Mouse (Mus musculus) G1E (cell line): Measurements from ENCODE around the gene Pde4dip. TPM values are rescaled to one million over a fixed set of nuclear protein-coding genes. Genes with fewer than 3 reads are reported as not detected.

ENCODE experiments used
- ATAC-seq: 2 replicates; pipeline ENCODE4 v1.8.0; 2016; ENCODE audit warnings: mild to moderate bottlenecking; ENCODE audit not compliant: insufficient number of reproducible peaks, poor library complexity, low FRiP score, severe bottlenecking; ENCODE audit errors: extremely low read depth
- DNase-seq: peaks from one replicate; pipeline ENCODE4 v3.0.0; 2012; ENCODE audit warnings: low spot score
- H3K27me3 ChIP-seq: 2 replicates; pipeline ENCODE4 v1.6.1; 2012; ENCODE audit warnings: mild to moderate bottlenecking, low read length, inconsistent platforms; ENCODE audit not compliant: insufficient read depth
- H3K36me3 ChIP-seq: replicated peaks from 2 replicates; pipeline ENCODE3; 2012; ENCODE audit warnings: mild to moderate bottlenecking, inconsistent platforms
- H3K4me1 ChIP-seq: 2 replicates; pipeline ENCODE4 v1.6.1; 2012; ENCODE audit warnings: low read depth, low read length, inconsistent platforms, mixed read lengths; ENCODE audit not compliant: insufficient read depth
- H3K4me3 ChIP-seq: 2 replicates; pipeline ENCODE4 v1.5.1; 2012; ENCODE audit warnings: low read depth, mild to moderate bottlenecking, inconsistent platforms, low read length, moderate library complexity, mixed read lengths
- H3K9me3 ChIP-seq: replicated peaks from 2 replicates; pipeline ENCODE4 v1.6.1; 2012; ENCODE audit warnings: inconsistent platforms
- CTCF ChIP-seq: IDR thresholded peaks from 2 replicates; pipeline ENCODE4 v1.5.1; 2012; ENCODE audit warnings: low read depth, low read length, inconsistent platforms, mixed read lengths
- GATA1 ChIP-seq: IDR thresholded peaks from 2 replicates; pipeline ENCODE4 v1.6.1; 2012; ENCODE audit warnings: borderline replicate concordance, low read length, inconsistent platforms, mixed read lengths
- GATA2 ChIP-seq: IDR thresholded peaks from 2 replicates; pipeline ENCODE4 v1.6.1; 2012; ENCODE audit warnings: low read depth, low read length, inconsistent platforms, borderline replicate concordance
- POLR2AphosphoS5 ChIP-seq: IDR thresholded peaks from 2 replicates; pipeline ENCODE4 v1.6.1; 2012; ENCODE audit warnings: low read depth, low read length, inconsistent platforms; ENCODE audit not compliant: insufficient replicate concordance
- TAL1 ChIP-seq: conservative IDR thresholded peaks from 2 replicates; pipeline ENCODE4 v1.6.1; 2012; ENCODE audit warnings: low read depth, low read length, inconsistent platforms, mixed read lengths
- polyA plus RNA-seq: library from polyadenylated mRNA; stranded (reverse); fragments of >175 nt; gene quantifications from 2 replicates; pipeline ENCODE4 v1.2.3, GENCODE M21; 2012
- total RNA-seq, 2 experiments: library from RNA; stranded (forward) in 1 of 2; stranded (reverse) in 1 of 2; fragments of 200-1000 nt in 1 of 2; fragments of >200 nt in 1 of 2; fragmentation: Nextera tagmentation in 1 of 2; gene quantifications; 2 replicates each; pipeline ENCODE4 v1.2.3; 2014 to 2017

Gene Pde4dip
- total and polyA plus RNA-seq, 3 experiments: 0.47 to 4.8 (median 2.7) TPM

DNA sequence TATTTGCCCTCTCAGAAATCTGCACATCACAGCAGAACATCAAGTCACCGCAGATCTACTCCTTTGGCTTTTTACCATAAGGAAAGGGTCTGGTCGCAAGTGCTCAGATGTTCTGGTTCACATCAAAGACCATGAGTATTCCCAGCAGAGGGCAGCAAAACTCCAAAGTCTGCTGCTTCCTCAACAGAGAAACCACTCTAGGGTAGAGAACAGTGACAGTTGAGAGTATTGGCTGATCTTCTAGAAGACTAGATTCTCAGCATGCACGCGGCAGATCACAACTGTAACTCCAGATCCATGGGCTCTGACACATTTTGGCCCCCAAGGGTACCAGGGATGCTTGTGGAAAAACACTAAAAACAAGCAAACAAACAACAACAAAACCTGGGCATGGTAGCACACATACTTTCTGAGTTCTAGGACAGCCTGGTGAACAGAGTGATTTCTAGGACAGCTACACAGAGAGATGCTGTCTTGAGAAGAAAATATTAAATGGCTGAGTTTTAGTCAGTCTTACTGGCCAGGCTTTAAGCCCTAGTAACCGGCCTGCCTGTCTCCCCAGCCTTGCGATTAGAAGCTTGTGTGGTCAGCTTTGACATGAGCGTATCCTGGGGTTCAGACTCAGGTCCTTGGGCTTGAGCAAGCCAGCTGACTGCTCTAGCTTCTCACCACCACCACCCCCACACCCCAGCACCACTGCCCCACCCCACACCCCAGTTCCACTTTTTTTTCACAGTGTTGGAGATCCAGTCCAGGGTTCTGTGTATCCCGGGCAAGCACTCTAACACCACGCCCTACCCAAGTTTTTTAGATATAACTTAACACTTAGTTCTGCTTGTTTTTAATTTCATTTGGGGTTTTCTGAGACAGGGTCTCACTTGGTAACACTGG, 40.7 kb upstream of the Pde4dip start:
- Histone ChIP-seq H3K4me3 (no peak overlapping the region), H3K27me3 (no peaks in the 10 kb centered on the region), H3K36me3 (peaks cover 13% of the 10 kb centered on the region), H3K4me1 (no peaks in the 10 kb centered on the region), H3K9me3 (no peaks in the 10 kb centered on the region)
- ATAC-seq: no peak; the same call in 1 of the 2 replicates
- TF ChIP-seq GATA2: no peak
- TF ChIP-seq CTCF: no peak
- no peak for TF ChIP-seq GATA1
- TF ChIP-seq TAL1: no peak
- no peak for TF ChIP-seq POLR2AphosphoS5
- DNase-seq: no peak

DNA sequence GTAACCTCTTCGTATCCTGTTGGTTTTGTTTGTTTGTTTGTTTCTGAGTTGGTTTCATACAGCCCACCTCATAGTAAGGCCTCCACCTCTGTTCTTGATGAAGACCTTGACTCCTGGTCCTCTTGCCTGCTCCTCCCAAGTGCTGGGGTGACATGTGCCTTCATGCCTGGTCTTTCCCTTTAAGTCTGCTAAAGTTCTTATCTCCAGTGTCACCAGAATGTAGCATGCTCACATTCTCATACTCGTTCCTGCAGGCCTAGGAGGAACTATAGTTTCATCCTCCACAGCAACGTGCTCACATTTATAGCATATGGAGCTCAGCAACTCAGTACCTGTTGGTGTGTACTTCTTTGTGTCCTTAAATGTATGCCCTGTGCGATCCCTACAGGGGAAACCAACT, 38.8 kb upstream of the Pde4dip start:
- no peaks in the 10 kb centered on the region for H3K27me3 ChIP-seq
- TF ChIP-seq TAL1: no peak
- no peak for TF ChIP-seq CTCF
- no peak for TF ChIP-seq POLR2AphosphoS5
- no peak for TF ChIP-seq GATA2
- no peak for TF ChIP-seq GATA1
- no peaks in the 10 kb centered on the region for H3K4me1 ChIP-seq

DNA sequence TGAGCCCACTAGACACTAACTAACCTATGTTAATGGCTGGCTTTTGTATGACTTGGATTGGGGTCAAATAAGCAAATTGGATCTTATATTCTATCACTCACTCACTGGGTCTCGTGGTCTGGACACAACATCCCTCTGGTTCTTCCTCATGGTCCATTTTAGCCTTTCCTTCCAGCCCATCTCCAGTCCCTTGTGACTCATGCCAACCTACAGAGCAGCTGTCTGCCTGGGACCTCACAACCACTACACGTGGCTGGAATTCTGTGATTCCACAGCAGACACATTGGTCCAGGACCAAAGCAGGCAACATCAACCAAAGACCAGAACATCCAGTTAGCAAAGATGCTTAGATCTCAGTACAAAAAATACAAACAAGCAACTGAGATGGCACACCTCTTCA, 36.7 kb upstream of the Pde4dip start:
- H3K4me3 ChIP-seq: no peak overlapping the region
- H3K4me1 ChIP-seq: no peaks in the 10 kb centered on the region
- H3K36me3 ChIP-seq: peaks cover 46% of the 10 kb centered on the region
- H3K27me3 ChIP-seq: no peaks in the 10 kb centered on the region
- no peaks in the 10 kb centered on the region for H3K9me3 ChIP-seq
- TF ChIP-seq POLR2AphosphoS5 (no peak), GATA1 (no peak), GATA2 (no peak), TAL1 (no peak), CTCF (no peak)
- no peak for DNase-seq
- no peak for ATAC-seq

More for the DNA sequence above, 38.8 kb upstream of the Pde4dip start:
- no peak overlapping the region for H3K4me3 ChIP-seq
- ATAC-seq: no peak; the same call in 1 of the 2 replicates
- DNase-seq: no peak
- no peaks in the 10 kb centered on the region for H3K9me3 ChIP-seq
- H3K36me3 ChIP-seq: peaks cover 30% of the 10 kb centered on the region

DNA sequence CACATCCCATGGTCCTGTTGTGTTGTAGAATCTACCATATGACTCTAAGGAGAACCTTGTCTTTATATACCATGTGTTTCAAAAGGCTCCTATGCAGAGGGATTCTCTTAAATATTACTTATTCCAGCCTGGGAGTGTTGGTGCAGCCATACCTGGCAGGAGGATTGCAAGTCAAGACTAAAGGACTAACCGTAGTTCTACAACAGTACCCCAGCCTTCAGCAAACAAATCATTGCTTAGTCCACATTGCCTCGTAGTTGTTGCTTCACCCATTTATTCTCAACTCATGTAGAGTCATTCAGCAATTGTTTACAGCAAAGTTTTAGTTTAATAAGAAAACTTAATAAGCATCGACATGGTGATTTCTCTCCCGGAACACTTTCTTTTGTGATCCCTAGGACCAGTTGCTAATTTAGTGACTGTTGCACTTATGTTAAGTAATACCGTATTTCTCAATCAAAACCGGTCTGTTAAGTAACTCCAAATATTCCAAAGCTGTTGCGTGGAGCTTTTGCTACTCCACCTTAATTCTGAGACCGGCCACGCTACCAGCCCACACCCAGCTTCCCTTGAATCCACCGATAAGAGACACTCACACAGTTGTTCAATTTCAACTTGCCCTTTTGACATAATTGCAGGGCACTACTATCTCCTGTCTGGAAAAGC, 30.5 kb upstream of the Pde4dip start:
- Histone ChIP-seq H3K4me1 (no peaks in the 10 kb centered on the region), H3K36me3 (peaks cover 87% of the 10 kb centered on the region), H3K4me3 (no peak overlapping the region), H3K27me3 (no peaks in the 10 kb centered on the region), H3K9me3 (no peaks in the 10 kb centered on the region)
- no peak for DNase-seq
- no peak for ATAC-seq
- TF ChIP-seq GATA2 (no peak), POLR2AphosphoS5 (no peak), CTCF (no peak), TAL1 (no peak), GATA1 (no peak)

DNA sequence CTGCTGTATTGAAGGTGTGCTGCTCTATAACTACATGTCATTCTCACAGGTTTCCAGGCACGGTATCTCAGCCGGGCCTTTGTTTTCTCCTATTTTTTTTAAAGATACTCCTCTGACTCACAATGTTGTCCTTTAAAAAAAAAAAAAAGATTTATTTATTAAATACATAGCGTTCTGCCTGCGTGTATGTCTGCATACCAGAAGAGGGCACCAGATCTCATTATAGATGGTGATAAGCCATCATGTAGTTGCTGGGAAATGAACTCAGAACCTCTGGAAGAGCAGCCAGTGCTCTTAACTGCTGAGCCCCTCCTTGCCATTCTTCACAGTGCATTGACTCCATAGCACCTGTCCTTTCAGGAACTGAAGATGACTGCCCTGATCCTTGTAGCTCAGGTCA, 26.6 kb upstream of the Pde4dip start:
- TF ChIP-seq POLR2AphosphoS5 (no peak), CTCF (no peak), GATA1 (no peak), GATA2 (no peak), TAL1 (no peak)
- Histone ChIP-seq H3K36me3 (peaks cover 82% of the 10 kb centered on the region), H3K4me1 (no peaks in the 10 kb centered on the region), H3K9me3 (no peaks in the 10 kb centered on the region), H3K4me3 (no peak overlapping the region), H3K27me3 (no peaks in the 10 kb centered on the region)
- DNase-seq (no peak), ATAC-seq (no peak)

DNA sequence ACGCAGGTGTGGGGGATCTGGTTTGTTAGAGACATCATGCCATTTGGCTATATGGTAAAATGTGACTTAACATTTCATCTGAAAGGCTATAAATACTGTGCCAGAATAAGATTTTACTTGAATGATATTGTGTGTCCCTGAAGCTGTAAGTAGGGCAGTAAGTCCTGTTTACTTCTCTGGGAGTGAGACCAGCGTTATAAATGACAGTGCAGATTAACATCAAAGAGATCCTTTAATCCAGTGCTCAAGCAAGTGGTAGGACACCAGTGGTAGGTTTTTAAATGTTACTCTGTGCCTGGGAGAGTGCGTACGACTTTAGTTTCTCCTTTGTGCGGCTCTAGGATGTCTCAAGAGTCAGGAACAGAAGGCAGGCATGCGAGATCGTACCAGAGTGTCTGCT, 22.6 kb upstream of the Pde4dip start:
- no peak for DNase-seq
- TF ChIP-seq CTCF: no peak
- no peak for TF ChIP-seq POLR2AphosphoS5
- TF ChIP-seq TAL1: no peak
- TF ChIP-seq GATA1: no peak
- no peak for TF ChIP-seq GATA2
- no peak for ATAC-seq
- no peaks in the 10 kb centered on the region for H3K27me3 ChIP-seq
- H3K36me3 ChIP-seq: peaks cover 80% of the 10 kb centered on the region
- H3K4me1 ChIP-seq: peaks cover 4% of the 10 kb centered on the region; the same call in 1 of the 2 replicates
- no peaks in the 10 kb centered on the region for H3K9me3 ChIP-seq
- H3K4me3 ChIP-seq: no peak overlapping the region
